In genomic region chr9:79750709-79751108, GRCm38 (mm10) we compare ENCODE assay signal across 27 mouse cellular contexts.
"Had no signal": no experiment of that assay in that cellular context is flagged by ENCODE, and none has a peak within 500 bp of the region (broad histone marks: within the 10 kb centered on the region; RNA-seq: fewer than 3 reads in every experiment).

No protein-coding gene starts in this region.

- H3K4me1 ChIP-seq: heart, embryonic 13.5 days; heart, embryonic 15.5 days; hindbrain, embryonic 10.5 days; hindbrain, embryonic 12.5 days; intestine, embryonic 15.5 days; limb, embryonic 13.5 days; limb, embryonic 15.5 days; liver, embryonic 12.5 days had no signal

- H3K9me3 ChIP-seq: heart, embryonic 13.5 days; heart, embryonic 15.5 days; hindbrain, embryonic 10.5 days; hindbrain, embryonic 12.5 days; intestine, embryonic 15.5 days; limb, embryonic 13.5 days; limb, embryonic 15.5 days; liver, embryonic 12.5 days had no signal

- H3K4me3 ChIP-seq: heart, adult 2 months; heart, embryonic 13.5 days; heart, embryonic 15.5 days; hindbrain, embryonic 10.5 days; hindbrain, embryonic 12.5 days; intestine, embryonic 15.5 days; layer of hippocampus, adult 2 months; limb, embryonic 13.5 days; limb, embryonic 15.5 days; liver, embryonic 12.5 days had no signal

- H3K27me3 ChIP-seq: heart, embryonic 13.5 days; heart, embryonic 15.5 days; hindbrain, embryonic 12.5 days; intestine, embryonic 15.5 days; limb, embryonic 13.5 days; limb, embryonic 15.5 days; liver, embryonic 12.5 days had no signal

- ATAC-seq: forebrain, postnatal 0 days; hindbrain, embryonic 16.5 days; inflammation-experienced regulatory T-cells, adult 6 months; intestine, embryonic 15.5 days; intestine, postnatal 0 days; liver, embryonic 12.5 days had no signal

- DNase-seq: forebrain, postnatal 0 days; gastrocnemius, postnatal 14 days; gastrocnemius, postnatal 36 days; heart, adult 11 months; heart, adult 2 months; heart, postnatal 14 days; heart, postnatal 36 days; kidney, adult 18-20 months; kidney, adult 8-10 months; kidney, postnatal 10 days; kidney, postnatal 25 days; kidney, postnatal 4 days; layer of hippocampus, adult 9-11 months; layer of hippocampus, postnatal 36 days; left cerebral cortex, postnatal 4 days had no signal
